Mouse (Mus musculus) spleen, postnatal 14 days (tissue): ENCODE results near the gene Brsk2.
"Not testable (repeated sequence)": the region's sequence is repeated elsewhere in the genome, so short reads cannot be mapped to it uniquely, and the experiment has no call there.

ENCODE experiments used
- DNase-seq, 2 experiments: peaks; one replicate each; pipeline ENCODE4 v3.0.0; 2021 to 2022; ENCODE audit warnings: low spot score in 2 of 2

The Brsk2 gene

GRCm38 (mm10) chr7:141948906-141949798 is at the start of gene Brsk2:
Gene Brsk2 (plus strand): TSS chr7:141949751.
- peak; percentile 58 to 74 for DNase-seq

DNA sequence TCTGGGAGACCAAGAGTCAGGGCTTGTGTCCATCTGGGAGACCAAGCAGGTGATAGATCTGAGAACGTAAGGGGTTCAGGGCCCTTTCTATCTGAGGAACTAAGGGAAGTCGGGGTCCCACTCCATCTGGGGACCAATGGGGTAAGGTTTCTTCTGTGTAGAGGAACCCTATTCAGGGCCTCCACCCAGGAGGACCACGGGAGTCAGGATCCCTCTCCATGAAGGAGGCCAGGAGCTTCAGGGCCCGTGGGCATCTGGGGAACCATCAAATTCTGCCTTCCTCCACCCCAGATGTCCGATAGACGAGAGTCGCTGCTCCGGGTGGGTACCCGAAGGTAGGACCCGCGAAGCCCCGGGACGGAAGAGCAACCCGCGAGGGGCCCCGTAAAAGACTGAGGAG is 47.7 kb upstream of the Brsk2 start:
- no peak for DNase-seq

DNA sequence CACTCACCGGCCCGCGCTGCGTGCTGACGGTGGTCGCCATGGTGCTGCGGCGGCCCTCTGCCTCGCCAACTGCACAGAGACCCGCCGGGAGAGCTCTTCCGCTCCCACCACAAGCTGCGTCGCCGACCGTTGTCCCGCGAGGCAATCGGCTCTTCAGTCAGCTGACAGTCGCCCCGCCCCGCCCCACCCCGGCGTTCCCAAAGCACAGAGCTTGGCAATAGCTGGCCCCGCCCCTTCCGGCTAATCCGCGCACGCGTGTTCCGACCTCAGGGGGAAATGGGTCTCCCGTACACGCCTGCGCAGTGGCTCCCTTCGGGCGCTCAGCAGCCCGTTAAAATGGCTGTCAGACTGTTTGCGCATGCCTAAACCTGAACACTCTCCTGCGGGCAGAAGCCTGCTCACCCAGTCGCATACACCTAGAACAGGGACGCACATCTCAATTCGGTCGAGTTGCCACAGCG is 47.3 kb upstream of the Brsk2 start:
- peak; percentile 100 for DNase-seq

DNA sequence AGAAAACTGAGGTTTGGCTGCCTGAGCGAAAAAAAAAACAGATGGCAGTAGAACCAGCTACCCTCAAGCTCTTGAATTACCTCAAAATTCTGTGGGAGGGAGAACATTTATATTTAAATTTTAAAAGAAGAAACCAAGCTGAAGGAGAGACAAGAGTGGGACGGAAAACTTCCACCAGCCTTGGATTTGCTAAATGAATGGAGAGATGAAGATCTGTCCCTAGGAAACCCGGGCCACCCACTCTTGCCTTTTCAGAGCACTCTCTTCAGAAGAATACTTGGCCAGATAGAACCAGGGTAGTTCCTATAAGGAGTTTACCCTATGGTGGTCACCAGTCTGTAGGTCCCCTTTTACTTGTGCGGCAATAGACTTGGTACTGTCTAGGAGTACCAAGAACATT is 46.8 kb upstream of the Brsk2 start:
- no peak for DNase-seq

- DNase-seq: no peak
Observed at GRCm38 (mm10) chr7:141908591-141908990, 41.0 kb upstream of the Brsk2 start.

GRCm38 (mm10) chr7:141911305-141911704 is 38.2 kb upstream of the Brsk2 start:
- no peak for DNase-seq

DNA sequence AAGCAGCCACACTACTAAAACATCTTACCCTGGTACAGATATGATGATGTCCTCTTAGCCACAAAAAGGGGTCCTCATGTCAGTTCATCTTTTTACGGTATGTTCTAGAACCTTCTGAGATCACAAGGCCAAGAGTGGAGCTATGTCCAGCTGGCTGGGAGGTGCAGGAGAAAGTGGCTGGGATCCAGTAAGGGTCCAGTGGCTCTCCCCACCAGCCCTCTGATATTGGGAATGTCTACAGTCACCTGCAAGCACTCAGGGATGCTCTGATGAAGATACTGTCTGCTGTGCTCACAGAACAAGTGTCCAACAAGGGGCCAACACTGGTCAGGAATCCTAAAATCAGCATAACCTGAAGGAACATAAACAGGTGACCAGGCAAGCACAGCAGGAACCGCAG is 31.1 kb upstream of the Brsk2 start, which contains the start of gene Tollip:
Gene Tollip (minus strand): TSS at position 101 of the 400 bp plus-strand sequence.
- no peak for DNase-seq

GRCm38 (mm10) chr7:141924121-141924520 is 25.4 kb upstream of the Brsk2 start:
- not testable (repeated sequence) for DNase-seq

DNA sequence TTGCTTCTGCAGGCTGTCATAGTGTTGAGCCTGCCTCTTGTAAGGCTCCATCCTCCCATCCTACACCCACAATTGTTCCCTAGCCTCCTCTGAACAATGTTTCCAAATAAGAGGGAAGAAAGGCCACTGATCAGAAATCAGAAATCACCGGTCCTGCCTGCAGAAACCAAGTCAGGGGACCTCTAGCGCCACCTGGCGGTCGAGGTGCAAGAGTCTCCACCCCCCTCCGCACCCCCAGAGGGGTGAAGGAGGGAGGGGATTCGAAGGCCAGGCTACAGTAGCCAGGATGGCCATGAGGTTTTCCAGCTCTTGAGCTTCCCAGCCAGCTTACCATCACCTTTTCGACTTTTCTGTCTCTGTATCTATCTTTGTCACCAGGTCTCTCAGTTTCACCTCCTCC is 24.6 kb upstream of the Brsk2 start:
- DNase-seq: peak; percentile 43 to 69

DNA sequence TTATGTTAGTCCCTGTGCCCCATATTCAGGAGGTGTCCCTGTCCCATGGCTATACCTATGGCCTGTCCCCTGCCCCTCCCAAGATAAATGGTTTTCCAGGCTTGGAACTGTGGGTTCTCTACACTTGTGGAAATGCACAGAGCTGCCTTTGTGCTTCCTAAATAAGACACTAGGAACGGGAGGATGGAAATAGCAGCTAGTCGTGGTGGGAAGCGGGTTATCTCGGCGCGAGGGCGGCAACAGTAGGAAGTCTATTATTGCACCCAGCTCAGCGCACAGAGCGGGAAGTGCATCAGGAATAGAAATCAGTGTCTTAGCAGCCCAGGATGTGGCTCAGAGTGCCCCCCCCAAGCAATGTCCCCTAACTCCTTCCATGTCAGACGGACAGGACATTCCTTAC is 20.9 kb upstream of the Brsk2 start:
- DNase-seq: no peak

DNA sequence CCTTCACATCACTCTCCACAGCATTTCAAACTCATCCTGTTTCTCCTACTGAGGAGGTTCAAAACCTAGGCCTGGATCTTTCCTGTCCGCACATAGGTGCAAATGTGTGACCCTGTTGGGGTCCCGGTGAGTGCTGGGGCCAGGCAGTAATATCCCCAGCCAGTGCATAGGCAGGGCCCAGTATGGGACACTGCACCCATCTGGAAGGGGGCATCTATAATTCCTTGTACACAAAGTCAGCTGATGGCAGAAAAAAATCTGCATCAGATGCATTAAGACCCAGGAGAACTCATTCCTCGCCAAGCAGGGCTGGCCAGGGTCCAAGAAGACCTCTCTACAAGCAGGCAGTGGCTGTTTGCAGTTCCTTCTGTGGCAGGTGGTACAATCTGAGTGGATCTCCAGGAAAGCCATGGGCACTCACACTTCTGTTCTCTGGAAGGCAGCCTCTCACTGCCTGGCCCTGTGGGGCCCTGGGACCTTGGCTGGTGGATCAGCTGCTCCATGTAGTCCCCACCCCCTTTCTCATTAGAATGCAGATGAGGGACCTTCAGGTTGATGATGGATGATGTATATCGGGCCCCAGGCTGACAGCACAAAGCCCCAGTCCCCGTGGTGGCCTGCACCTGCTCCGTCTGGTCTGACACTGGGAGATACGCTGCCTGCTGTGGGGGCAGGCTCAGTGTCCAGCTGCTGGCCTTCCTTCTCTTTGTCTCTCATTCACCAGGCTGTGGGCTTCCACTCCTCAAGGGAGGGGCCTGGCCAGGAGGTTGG is 15.2 kb upstream of the Brsk2 start:
- DNase-seq: no peak

GRCm38 (mm10) chr7:141934951-141935350 is 14.6 kb upstream of the Brsk2 start:
- DNase-seq: no peak

DNA sequence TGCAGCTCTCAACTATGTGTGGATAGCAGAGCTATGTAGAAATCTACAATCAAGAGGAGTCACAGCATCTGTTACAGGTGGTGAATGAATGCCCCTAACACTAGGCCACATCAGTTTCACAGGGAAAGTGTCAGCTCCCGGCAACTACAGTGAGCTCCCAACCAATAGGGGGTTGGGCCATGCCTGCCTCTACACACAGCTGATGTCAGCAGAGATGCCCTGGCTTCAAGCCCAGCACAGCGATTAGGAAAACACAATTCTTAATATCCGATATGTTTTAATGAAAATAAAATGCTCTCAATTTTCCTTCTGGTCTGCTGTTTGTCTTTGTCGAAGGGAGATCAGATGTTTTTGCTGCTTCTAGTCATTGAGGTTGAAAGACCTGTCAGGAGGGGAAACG is 6.1 kb upstream of the Brsk2 start:
- DNase-seq: no peak

GRCm38 (mm10) chr7:141945927-141946326 is 3.6 kb upstream of the Brsk2 start:
- DNase-seq: no peak

- DNase-seq: no peak
Observed at GRCm38 (mm10) chr7:141947512-141947911, 2.0 kb upstream of the Brsk2 start.

- DNase-seq: no peak
Observed at GRCm38 (mm10) chr7:141948045-141948444, 1.5 kb upstream of the Brsk2 start.

DNA sequence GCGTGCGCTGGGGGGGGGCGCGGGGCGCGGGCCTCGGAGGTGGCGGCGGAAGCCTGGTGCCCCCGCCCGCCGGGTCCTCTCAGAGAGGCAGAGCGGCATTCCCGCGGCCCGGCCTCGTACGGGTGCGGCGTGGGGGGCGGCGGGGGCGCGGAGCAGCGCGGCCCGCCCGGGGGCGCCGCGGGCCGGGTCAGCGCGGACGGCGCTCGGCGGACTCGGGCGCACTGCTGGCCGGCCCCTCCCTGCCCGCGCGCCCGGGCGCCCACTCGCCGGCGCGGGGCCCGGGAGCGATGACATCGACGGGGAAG is 200 bp downstream of the Brsk2 start:
- no peak for DNase-seq

DNA sequence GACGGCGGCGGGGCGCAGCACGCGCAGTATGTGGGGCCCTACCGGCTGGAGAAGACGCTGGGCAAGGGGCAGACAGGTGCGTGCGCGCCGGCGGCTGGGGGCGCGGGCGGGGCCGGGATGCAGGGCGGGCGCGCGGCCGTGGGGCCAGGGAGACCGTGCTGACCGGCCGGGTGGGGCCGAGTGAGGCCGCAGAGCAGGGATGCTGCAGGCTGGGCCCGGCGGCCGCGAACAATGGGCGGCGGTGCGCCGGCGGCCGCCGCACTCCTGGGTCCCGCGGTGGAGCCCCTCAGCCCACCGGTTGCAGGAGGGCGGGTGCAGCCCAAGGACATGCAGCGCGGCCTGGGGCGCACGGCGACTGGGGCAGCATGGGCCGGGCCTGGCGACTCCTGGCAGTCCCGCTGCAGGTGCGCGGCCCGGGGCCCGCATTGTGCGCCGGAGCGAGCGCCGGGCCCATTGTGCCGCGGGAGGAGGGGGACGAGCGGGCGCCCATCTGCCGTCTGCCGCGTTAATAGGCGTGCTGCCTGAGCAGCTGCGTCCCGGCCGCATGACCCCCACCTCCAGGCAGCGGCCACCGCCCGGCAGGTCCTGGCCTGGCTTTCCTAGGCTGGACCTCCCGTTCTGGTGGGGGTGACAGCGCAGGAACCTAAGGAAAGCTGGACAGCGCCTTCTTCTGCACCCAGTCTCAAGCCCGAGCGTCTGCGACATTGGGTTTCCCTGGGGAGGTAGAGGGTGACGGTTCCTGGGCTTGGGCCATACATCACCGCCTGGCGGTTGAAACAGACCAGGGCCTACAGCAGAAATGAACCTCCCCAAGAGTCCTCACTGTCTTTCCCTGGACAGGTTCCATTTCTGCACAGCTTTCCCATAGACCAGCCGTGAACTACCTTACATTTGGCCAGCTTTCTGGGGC is 808 bp downstream of the Brsk2 start:
- no peak for DNase-seq

DNA sequence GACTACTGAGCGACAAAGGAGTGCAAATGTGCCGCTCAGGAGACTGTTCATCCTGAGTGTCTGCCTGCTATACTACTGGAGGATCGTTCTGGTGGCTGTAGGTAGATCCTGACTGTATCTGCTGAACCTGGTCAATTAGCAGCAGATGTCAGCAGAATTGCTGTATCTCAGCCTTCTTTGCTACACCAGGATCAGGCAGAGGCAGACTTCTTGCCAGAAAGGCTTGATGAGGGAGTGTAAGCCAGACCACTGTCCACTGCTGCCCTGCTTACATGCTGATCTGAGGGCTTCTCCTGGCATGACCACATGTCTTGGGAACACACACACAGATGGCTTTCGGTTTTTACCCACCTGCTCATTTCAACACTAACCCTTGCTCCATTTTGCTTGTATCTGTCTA is 2.3 kb downstream of the Brsk2 start:
- DNase-seq: no peak

- DNase-seq: no peak
Observed at GRCm38 (mm10) chr7:141952920-141953319, 3.4 kb downstream of the Brsk2 start.

GRCm38 (mm10) chr7:141953616-141954015 is 4.1 kb downstream of the Brsk2 start:
- no peak for DNase-seq
